Mouse (Mus musculus) MEL (cell line): ENCODE data around the gene Chst13. TPM values are rescaled to one million over a fixed set of nuclear protein-coding genes. Genes with fewer than 3 reads are reported as not detected.

Source experiments
- DNase-seq: peaks from one replicate; pipeline ENCODE4 v3.0.0; 2011; ENCODE audit warnings: low read depth, low spot score
- H3K27ac ChIP-seq: 2 replicates; pipeline ENCODE4 v1.5.1; 2012; ENCODE audit warnings: low read depth, mild to moderate bottlenecking, control low read depth, low read length, moderate library complexity; ENCODE audit not compliant: control insufficient read depth
- H3K27me3 ChIP-seq, 2 experiments: fragments of 150-350 bp in 1 of 2; sonication (generic) in 1 of 2; 2 replicates each; pipeline ENCODE4 v1.6.1; 2012; ENCODE audit warnings: low read length in 2 of 2, mild to moderate bottlenecking in 2 of 2, improper control_type of control experiment in 1 of 2, moderate library complexity in 1 of 2; ENCODE audit not compliant: insufficient read depth in 2 of 2, control insufficient read depth in 1 of 2
- H3K36me3 ChIP-seq, 2 experiments: 2 replicates each; pipeline ENCODE4 v1.6.1; 2012 to 2014; ENCODE audit warnings: low read length in 2 of 2, improper control_type of control experiment in 1 of 2, inconsistent platforms in 1 of 2, mild to moderate bottlenecking in 1 of 2; ENCODE audit not compliant: insufficient read depth in 2 of 2, control insufficient read depth in 1 of 2
- H3K4me1 ChIP-seq, 2 experiments: fragments of 150-350 bp in 1 of 2; sonication (generic) in 1 of 2; 2 replicates each; pipeline ENCODE4 v1.6.1; 2012; ENCODE audit warnings: low read length in 2 of 2, improper control_type of control experiment in 1 of 2, mild to moderate bottlenecking in 1 of 2; ENCODE audit not compliant: insufficient read depth in 2 of 2, control insufficient read depth in 1 of 2
- H3K4me3 ChIP-seq, 2 experiments: fragments of 150-350 bp in 1 of 2; sonication (generic) in 1 of 2; 2 replicates each; pipeline ENCODE4 v1.5.1; 2012; ENCODE audit warnings: low read depth in 2 of 2, low read length in 2 of 2, mild to moderate bottlenecking in 2 of 2, moderate library complexity in 2 of 2, control low read depth in 1 of 2, improper control_type of control experiment in 1 of 2; ENCODE audit not compliant: control insufficient read depth in 1 of 2, insufficient read depth in 1 of 2
- H3K79me2 ChIP-seq: 2 replicates; pipeline ENCODE4 v1.6.1; 2012; ENCODE audit warnings: mild to moderate bottlenecking, low read length, moderate library complexity; ENCODE audit not compliant: control insufficient read depth, poor library complexity, insufficient read depth
- H3K9ac ChIP-seq: 2 replicates; pipeline ENCODE4 v1.6.1; 2012; ENCODE audit warnings: low read depth, mild to moderate bottlenecking, control low read depth, low read length, moderate library complexity; ENCODE audit not compliant: control insufficient read depth, poor library complexity, severe bottlenecking
- H3K9me3 ChIP-seq: fragments of 150-350 bp; sonication (generic); replicated peaks from 2 replicates; pipeline ENCODE4 v1.6.1; 2012; ENCODE audit warnings: mild to moderate bottlenecking, low read length, improper control_type of control experiment, moderate library complexity; ENCODE audit not compliant: insufficient read depth
- CTCF ChIP-seq, 3 experiments: IDR thresholded peaks in 2 of 3; conservative IDR thresholded peaks in 1 of 3; 2 replicates each; pipeline ENCODE4 v1.5.1; 2011 to 2012; ENCODE audit warnings: low read length in 3 of 3, low read depth in 2 of 3, mild to moderate bottlenecking in 2 of 3, improper control_type of control experiment in 1 of 3, inconsistent platforms in 1 of 3, mixed read lengths in 1 of 3, moderate library complexity in 1 of 3; ENCODE audit not compliant: control insufficient read depth in 1 of 3, insufficient read depth in 1 of 3, poor library complexity in 1 of 3, severe bottlenecking in 1 of 3
- E2F4 ChIP-seq: IDR thresholded peaks from 2 replicates; pipeline ENCODE4 v1.6.1; 2011; ENCODE audit warnings: low read depth, low read length, improper control_type of control experiment, borderline replicate concordance
- ELF1 ChIP-seq: IDR thresholded peaks from 2 replicates; pipeline ENCODE4 v1.6.1; 2014; ENCODE audit warnings: low read depth, mild to moderate bottlenecking, inconsistent platforms, low read length, improper control_type of control experiment, moderate library complexity
- EP300 ChIP-seq, 2 experiments: IDR thresholded peaks; 2 replicates each; pipeline ENCODE4 v1.6.1; 2011; ENCODE audit warnings: improper control_type of control experiment in 2 of 2, low read length in 2 of 2, low read depth in 1 of 2, mild to moderate bottlenecking in 1 of 2
- ETS1 ChIP-seq: IDR thresholded peaks from 2 replicates; pipeline ENCODE4 v1.6.1; 2012; ENCODE audit warnings: low read depth, mild to moderate bottlenecking, inconsistent platforms, low read length, improper control_type of control experiment, moderate library complexity
- MAX ChIP-seq: IDR thresholded peaks from 2 replicates; pipeline ENCODE4 v1.6.1; 2011; ENCODE audit warnings: low read length, improper control_type of control experiment
- MEF2A ChIP-seq: IDR thresholded peaks from 2 replicates; pipeline ENCODE4 v1.6.1; 2014; ENCODE audit warnings: low read depth, mild to moderate bottlenecking, inconsistent platforms, low read length, improper control_type of control experiment; ENCODE audit not compliant: poor library complexity, insufficient replicate concordance, severe bottlenecking; ENCODE audit errors: extremely low read depth
- MXI1 ChIP-seq: IDR thresholded peaks from 2 replicates; pipeline ENCODE4 v1.6.1; 2011; ENCODE audit warnings: mild to moderate bottlenecking, low read depth, low read length, improper control_type of control experiment
- MYC ChIP-seq: IDR thresholded peaks from 2 replicates; pipeline ENCODE4 v1.6.1; 2011; ENCODE audit warnings: low read depth, mild to moderate bottlenecking, low read length, improper control_type of control experiment, moderate library complexity
- POLR2AphosphoS2 ChIP-seq: IDR thresholded peaks from 2 replicates; pipeline ENCODE4 v1.6.1; 2011; ENCODE audit warnings: low read length, improper control_type of control experiment
- SIN3A ChIP-seq: IDR thresholded peaks from 2 replicates; pipeline ENCODE4 v1.6.1; 2012; ENCODE audit warnings: low read length, improper control_type of control experiment, inconsistent platforms
- SMC3 ChIP-seq: IDR thresholded peaks from 2 replicates; pipeline ENCODE4 v1.6.1; 2011; ENCODE audit warnings: low read depth, low read length, improper control_type of control experiment
- TAL1 ChIP-seq: IDR thresholded peaks from 2 replicates; pipeline ENCODE4 v1.6.1; 2012; ENCODE audit warnings: mild to moderate bottlenecking, inconsistent platforms, low read length, moderate library complexity, mixed read lengths
- UBTF ChIP-seq: IDR thresholded peaks from 2 replicates; pipeline ENCODE4 v1.6.1; 2012; ENCODE audit warnings: low read depth, mild to moderate bottlenecking, inconsistent platforms, low read length, improper control_type of control experiment, moderate library complexity, borderline replicate concordance; ENCODE audit not compliant: insufficient read depth
- polyA plus RNA-seq, 2 experiments: library from polyadenylated mRNA; stranded (reverse) in 1 of 2; unstranded in 1 of 2; fragments of >175 nt in 1 of 2; fragments of >200 nt in 1 of 2; gene quantifications; 2 replicates each; pipeline versions ENCODE4 v1.2.1 to v1.2.4; 2012; ENCODE audit warnings: low replicate concordance in 2 of 2, low read depth in 1 of 2; ENCODE audit not compliant: insufficient read length in 2 of 2, insufficient read depth in 1 of 2, missing spikeins in 1 of 2
- total RNA-seq: library from RNA; depleted of rRNA; stranded (reverse); fragments of 300-350 nt; gene quantifications from 2 replicates; pipeline ENCODE4 v1.2.3, GENCODE M21; 2012

Gene Chst13
- total and polyA plus RNA-seq, 3 experiments = not detected

- no peak for TF ChIP-seq MYC
- peak; percentile 36; the same call in 1 of the 2 replicates for TF ChIP-seq ELF1
- TF ChIP-seq, all 39 proteins: peak for 1
- no peaks in the 10 kb centered on the region for H3K79me2 ChIP-seq
- no peaks in the 10 kb centered on the region for H3K36me3 ChIP-seq
- no peaks in the 10 kb centered on the region for H3K9me3 ChIP-seq
- H3K4me1 ChIP-seq = peaks cover 0 to 10% of the 10 kb centered on the region in 2 experiments; a peak in 2 of 4 replicates
- H3K9ac ChIP-seq = no peak overlapping the region
- H3K27ac ChIP-seq = no peak overlapping the region
- DNase-seq = peak; percentile 35
- peak overlapping the region in 1 of 2 experiments; percentile 19; a peak in 1 of 4 replicates for H3K4me3 ChIP-seq
- peaks cover 2% of the 10 kb centered on the region in 2 experiments; a peak in 1 of 4 replicates for H3K27me3 ChIP-seq
Observed at GRCm38 (mm10) chr6:90360024-90360781, 35.2 kb upstream of the Chst13 start.

DNA sequence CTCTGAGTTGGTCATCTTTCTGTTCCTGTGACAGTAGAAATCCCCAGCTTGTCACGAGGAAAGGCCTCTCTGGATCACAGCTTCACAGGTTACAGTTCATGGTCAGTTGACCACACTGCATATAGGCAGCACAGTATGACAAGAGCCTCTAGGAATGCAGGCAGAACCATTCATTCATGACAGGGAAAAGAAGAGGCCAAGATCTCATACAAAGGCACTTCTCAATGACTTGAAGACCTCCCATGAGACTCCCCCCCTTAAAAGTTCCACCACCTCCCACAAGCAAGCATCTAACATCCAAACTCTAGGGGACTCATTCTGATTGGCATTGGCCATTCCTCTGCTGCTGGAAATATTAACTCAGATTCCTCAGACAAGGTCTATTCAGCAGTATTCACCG lies 34.5 kb upstream of the Chst13 start:
- Histone ChIP-seq H3K9ac (no peak overlapping the region), H3K9me3 (no peaks in the 10 kb centered on the region), H3K36me3 (no peaks in the 10 kb centered on the region), H3K27ac (no peak overlapping the region), H3K27me3 (peaks cover 2% of the 10 kb centered on the region in 2 experiments; a peak in 1 of 4 replicates), H3K4me1 (peaks cover 0 to 10% of the 10 kb centered on the region in 2 experiments; a peak in 2 of 4 replicates), H3K4me3 (no peak overlapping the region), H3K79me2 (no peaks in the 10 kb centered on the region)
- no peak for TF ChIP-seq ETS1
- no peak for TF ChIP-seq E2F4
- no peak for TF ChIP-seq SMC3
- TF ChIP-seq MXI1 = no peak
- TF ChIP-seq SIN3A = no peak
- no peak for TF ChIP-seq POLR2AphosphoS2
- no peak for TF ChIP-seq UBTF
- TF ChIP-seq CTCF (IDR thresholded peaks at IDR 0.05 in 2 of 3, conservative IDR thresholded peaks at IDR 0.05 in 1 of 3; ENCODE audit: control insufficient read depth in 1 of 3, insufficient read depth in 1 of 3, low read depth in 2 of 3, low read length in 3 of 3, poor library complexity in 1 of 3, severe bottlenecking in 1 of 3) = no peak
- no peak for TF ChIP-seq ELF1
- no peak for DNase-seq

DNA sequence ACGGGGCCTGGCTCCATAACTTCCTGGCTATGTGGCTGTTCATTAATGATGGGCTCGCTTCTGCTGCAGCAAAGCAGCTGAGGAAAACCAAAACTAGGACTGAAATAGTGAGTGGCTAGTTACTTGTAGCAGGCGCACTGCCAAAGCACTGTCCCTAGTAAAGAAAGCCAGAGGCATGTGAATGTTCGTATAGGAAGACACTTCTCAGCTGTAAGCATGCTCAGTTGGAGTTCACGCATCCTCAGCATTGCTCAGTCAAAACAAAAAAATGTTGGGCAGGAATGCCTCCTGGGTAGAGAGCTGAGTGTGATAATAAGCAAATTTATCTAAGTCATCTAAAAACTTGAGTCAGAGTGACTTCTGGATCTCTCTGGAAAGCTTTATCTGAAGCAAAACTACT lies 33.2 kb upstream of the Chst13 start:
- Histone ChIP-seq H3K4me1 (peaks cover 0 to 10% of the 10 kb centered on the region in 2 experiments; a peak in 2 of 4 replicates), H3K4me3 (no peak overlapping the region)
- no peak for TF ChIP-seq MEF2A
- no peak for TF ChIP-seq SMC3
- TF ChIP-seq EP300 (IDR thresholded peaks at IDR 0.05; ENCODE audit: low read depth in 1 of 2, low read length in 2 of 2) = no peak
- no peak for TF ChIP-seq TAL1
- TF ChIP-seq MAX = no peak
- TF ChIP-seq, all 39 proteins: peak for 0
- Histone ChIP-seq H3K36me3 (no peaks in the 10 kb centered on the region), H3K27me3 (no peaks in the 10 kb centered on the region), H3K9ac (no peak overlapping the region), H3K79me2 (no peaks in the 10 kb centered on the region), H3K27ac (no peak overlapping the region), H3K9me3 (no peaks in the 10 kb centered on the region)
- no peak for DNase-seq
